Mouse (Mus musculus) liver, embryonic 16.5 days (tissue): ENCODE results near the gene Chst11. TPM values are rescaled to one million over a fixed set of nuclear protein-coding genes. Genes with fewer than 3 reads are reported as not detected.

Experiments used
- ATAC-seq: fragments of 200-750 bp; cut with Nextera tagmentation; 2 replicates; pipeline ENCODE4 v1.8.0; 2017; ENCODE audit warnings: low read depth, mild to moderate bottlenecking, moderate number of reproducible peaks, moderate library complexity
- H3K27ac ChIP-seq: fragments of 300-500 bp; sonication (generic); 2 replicates; pipeline ENCODE4 v1.5.1; 2014; ENCODE audit warnings: mild to moderate bottlenecking, low read length
- H3K27me3 ChIP-seq: fragments of 300-500 bp; sonication (generic); 2 replicates; pipeline ENCODE4 v1.6.1; 2014; ENCODE audit warnings: low read depth, low read length, mixed read lengths; ENCODE audit not compliant: control insufficient read depth, insufficient read depth
- H3K36me3 ChIP-seq: fragments of 300-500 bp; sonication (generic); 2 replicates; pipeline ENCODE4 v1.6.1; 2014; ENCODE audit warnings: mild to moderate bottlenecking; ENCODE audit not compliant: control insufficient read depth, insufficient read depth
- H3K4me1 ChIP-seq: fragments of 300-500 bp; sonication (generic); 2 replicates; pipeline ENCODE4 v1.6.1; 2014; ENCODE audit warnings: low read depth, low read length, mixed read lengths; ENCODE audit not compliant: control insufficient read depth
- H3K4me2 ChIP-seq: fragments of 300-500 bp; sonication (generic); 2 replicates; pipeline ENCODE4 v1.6.1; 2014; ENCODE audit warnings: low read depth, low read length, mixed read lengths
- H3K4me3 ChIP-seq: fragments of 300-500 bp; sonication (generic); 2 replicates; pipeline ENCODE4 v1.5.1; 2014; ENCODE audit warnings: low read depth, mild to moderate bottlenecking, low read length
- H3K9ac ChIP-seq: fragments of 300-500 bp; sonication (generic); 2 replicates; pipeline ENCODE4 v1.6.1; 2014; ENCODE audit warnings: low read depth, low read length
- H3K9me3 ChIP-seq: fragments of 300-500 bp; sonication (generic); replicated peaks from 2 replicates; pipeline ENCODE4 v1.6.1; 2016; ENCODE audit warnings: low read length; ENCODE audit not compliant: control insufficient read depth
- WGBS: fragments of 180-500 bp; shearing (Covaris S2); extraction: QIAGEN DNeasy Blood & Tissue Kit; methylation state at CpG from one replicate; pipeline ENCODE4 v1.1.7; 2014; ENCODE audit not compliant: insufficient replicate concordance; 5-methylcytosine and 5-hydroxymethylcytosine counted together
- polyA plus RNA-seq: library from polyadenylated mRNA; unstranded; fragments of >200 nt; fragmentation: Nextera tagmentation; extraction: Ambion mirVana; gene quantifications from 2 replicates; pipeline ENCODE4 v1.2.1, GENCODE M21; 2015

Gene Chst11
- polyA plus RNA-seq, 1 experiment from 2014 or later = 1.0 TPM

- Histone ChIP-seq H3K27me3 (no peaks in the 10 kb centered on the region), H3K36me3 (no peaks in the 10 kb centered on the region), H3K9ac (no peak overlapping the region), H3K4me1 (no peaks in the 10 kb centered on the region), H3K4me3 (no peak overlapping the region), H3K27ac (no peak overlapping the region), H3K4me2 (no peak overlapping the region), H3K9me3 (no peaks in the 10 kb centered on the region)
- WGBS = 38% methylated on average over 6 of the region's 6 CpGs
- no peak for ATAC-seq
Measured at GRCm38 (mm10) chr10:83210968-83211583, 225.8 kb downstream of the Chst11 start.

GRCm38 (mm10) chr10:83212618-83213017 is 227.3 kb downstream of the Chst11 start:
- ATAC-seq = no peak
- Histone ChIP-seq H3K4me2 (no peak overlapping the region), H3K9ac (no peak overlapping the region), H3K27me3 (no peaks in the 10 kb centered on the region), H3K9me3 (no peaks in the 10 kb centered on the region), H3K36me3 (no peaks in the 10 kb centered on the region), H3K4me3 (no peak overlapping the region), H3K4me1 (no peaks in the 10 kb centered on the region), H3K27ac (no peak overlapping the region)
- 72% methylated on average over 4 of the region's 4 CpGs for whole genome bisulfite sequencing

- no peaks in the 10 kb centered on the region for H3K4me1 ChIP-seq
- H3K4me2 ChIP-seq = no peak overlapping the region
- no peak overlapping the region for H3K27ac ChIP-seq
- no peak overlapping the region for H3K9ac ChIP-seq
- H3K4me3 ChIP-seq = no peak overlapping the region
- 18% methylated on average over 5 of the region's 5 CpGs for WGBS
- no peaks in the 10 kb centered on the region for H3K9me3 ChIP-seq
- no peaks in the 10 kb centered on the region for H3K27me3 ChIP-seq
- ATAC-seq = no peak
- no peaks in the 10 kb centered on the region for H3K36me3 ChIP-seq
Measured at GRCm38 (mm10) chr10:83215559-83215958, 230.3 kb downstream of the Chst11 start.

GRCm38 (mm10) chr10:83217256-83217655 is 232.0 kb downstream of the Chst11 start:
- Histone ChIP-seq H3K4me3 (no peak overlapping the region), H3K27ac (no peak overlapping the region)

GRCm38 (mm10) chr10:83218778-83219177 is 233.5 kb downstream of the Chst11 start:
- Histone ChIP-seq H3K36me3 (no peaks in the 10 kb centered on the region), H3K4me2 (no peak overlapping the region), H3K9ac (no peak overlapping the region), H3K4me3 (no peak overlapping the region), H3K27ac (no peak overlapping the region), H3K9me3 (no peaks in the 10 kb centered on the region), H3K4me1 (no peaks in the 10 kb centered on the region), H3K27me3 (no peaks in the 10 kb centered on the region)
- ATAC-seq = no peak
- WGBS = 38% methylated on average over 2 of the region's 2 CpGs

More at GRCm38 (mm10) chr10:83217256-83217655, 232.0 kb downstream of the Chst11 start:
- H3K27me3 ChIP-seq = no peaks in the 10 kb centered on the region
- ATAC-seq = no peak
- no peaks in the 10 kb centered on the region for H3K4me1 ChIP-seq
- 44% methylated on average over 5 of the region's 5 CpGs for WGBS
- no peak overlapping the region for H3K9ac ChIP-seq
- no peaks in the 10 kb centered on the region for H3K36me3 ChIP-seq
- no peaks in the 10 kb centered on the region for H3K9me3 ChIP-seq
- no peak overlapping the region for H3K4me2 ChIP-seq

- Histone ChIP-seq H3K27ac (no peak overlapping the region), H3K4me1 (no peaks in the 10 kb centered on the region), H3K27me3 (no peaks in the 10 kb centered on the region), H3K4me3 (no peak overlapping the region), H3K9ac (no peak overlapping the region), H3K36me3 (no peaks in the 10 kb centered on the region), H3K9me3 (no peaks in the 10 kb centered on the region), H3K4me2 (no peak overlapping the region)
- WGBS = 23% methylated on average over 12 of the region's 12 CpGs
- ATAC-seq = no peak
Measured at GRCm38 (mm10) chr10:83219729-83220128, 234.4 kb downstream of the Chst11 start.

- no peak overlapping the region for H3K9ac ChIP-seq
- H3K9me3 ChIP-seq = no peaks in the 10 kb centered on the region
- WGBS = 66% methylated on average over 10 of the region's 10 CpGs
- H3K4me2 ChIP-seq = no peak overlapping the region
- no peak overlapping the region for H3K4me3 ChIP-seq
- no peak for ATAC-seq
- H3K27ac ChIP-seq = no peak overlapping the region
- no peaks in the 10 kb centered on the region for H3K36me3 ChIP-seq
- H3K4me1 ChIP-seq = no peaks in the 10 kb centered on the region
- H3K27me3 ChIP-seq = no peaks in the 10 kb centered on the region
Measured at GRCm38 (mm10) chr10:83220217-83220616, 234.9 kb downstream of the Chst11 start.

GRCm38 (mm10) chr10:83220847-83221246 is 235.5 kb downstream of the Chst11 start:
- no peaks in the 10 kb centered on the region for H3K27me3 ChIP-seq
- no peak overlapping the region for H3K9ac ChIP-seq
- H3K36me3 ChIP-seq = no peaks in the 10 kb centered on the region
- 57% methylated on average over 3 of the region's 3 CpGs for WGBS
- no peaks in the 10 kb centered on the region for H3K9me3 ChIP-seq
- H3K4me1 ChIP-seq = no peaks in the 10 kb centered on the region
- no peak overlapping the region for H3K27ac ChIP-seq
- no peak for ATAC-seq
- H3K4me3 ChIP-seq = no peak overlapping the region
- no peak overlapping the region for H3K4me2 ChIP-seq

GRCm38 (mm10) chr10:83224999-83225398 is 239.7 kb downstream of the Chst11 start:
- no peak overlapping the region for H3K4me3 ChIP-seq
- no peaks in the 10 kb centered on the region for H3K36me3 ChIP-seq
- 44% methylated on average over 3 of the region's 3 CpGs for WGBS
- no peak overlapping the region for H3K27ac ChIP-seq
- H3K9ac ChIP-seq = no peak overlapping the region
- no peaks in the 10 kb centered on the region for H3K27me3 ChIP-seq
- H3K4me2 ChIP-seq = no peak overlapping the region
- no peaks in the 10 kb centered on the region for H3K4me1 ChIP-seq
- no peak for ATAC-seq
- no peaks in the 10 kb centered on the region for H3K9me3 ChIP-seq
